Mouse (Mus musculus): Measurements from ENCODE around the gene Slc22a16. TPM values are rescaled to one million over a fixed set of nuclear protein-coding genes. Genes with fewer than 3 reads are reported as not detected.

The Slc22a16 gene
- polyA plus RNA-seq, 1 experiment from 2014 or later: not detected

DNA sequence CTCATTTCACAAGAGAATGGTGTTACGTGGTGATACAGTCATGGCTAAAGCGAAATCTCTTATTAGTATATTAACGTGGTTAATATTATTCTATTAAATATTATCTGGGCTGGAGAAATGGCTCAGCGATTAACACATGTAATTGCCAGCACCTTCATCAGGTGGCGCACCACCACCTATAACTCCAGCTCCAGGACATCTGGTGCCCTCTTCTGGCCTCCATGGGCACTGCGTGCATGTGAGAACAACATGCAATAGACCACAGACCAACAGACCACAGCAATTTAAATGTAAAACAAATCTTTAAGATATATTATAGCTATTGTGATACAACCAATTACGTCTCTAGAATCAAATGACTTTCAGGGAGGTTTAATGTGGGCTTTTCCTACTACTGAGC, 59.0 kb downstream of the Slc22a16 start:
- H3K4me1 ChIP-seq (ENCODE audit: control insufficient read depth, insufficient read depth, low read length): no peaks in the 10 kb centered on the region
- no peak overlapping the region for H3K4me3 ChIP-seq (ENCODE audit: low read depth, low read length)
- ATAC-seq (replicated peaks; ENCODE audit: insufficient number of reproducible peaks, low FRiP score, low TSS enrichment, low read depth): no peak
- H3K27ac ChIP-seq (replicated peaks; ENCODE audit: low read depth, low read length): no peak overlapping the region
- peak; percentile 38 for DNase-seq (ENCODE audit: low spot score)
- no peak overlapping the region for H3K9ac ChIP-seq (replicated peaks; ENCODE audit: low read length)
- no peak overlapping the region for H3K4me2 ChIP-seq (ENCODE audit: low read depth, low read length)
- H3K27me3 ChIP-seq (ENCODE audit: control insufficient read depth, insufficient read depth, low read length): no peaks in the 10 kb centered on the region
- H3K36me3 ChIP-seq (replicated peaks; ENCODE audit: control insufficient read depth, insufficient read depth, low read depth, low read length): no peaks in the 10 kb centered on the region
- H3K9me3 ChIP-seq (replicated peaks; ENCODE audit: control insufficient read depth, low read length): no peaks in the 10 kb centered on the region
- 76% methylated on average over 7 of the region's 7 CpGs for WGBS

DNA sequence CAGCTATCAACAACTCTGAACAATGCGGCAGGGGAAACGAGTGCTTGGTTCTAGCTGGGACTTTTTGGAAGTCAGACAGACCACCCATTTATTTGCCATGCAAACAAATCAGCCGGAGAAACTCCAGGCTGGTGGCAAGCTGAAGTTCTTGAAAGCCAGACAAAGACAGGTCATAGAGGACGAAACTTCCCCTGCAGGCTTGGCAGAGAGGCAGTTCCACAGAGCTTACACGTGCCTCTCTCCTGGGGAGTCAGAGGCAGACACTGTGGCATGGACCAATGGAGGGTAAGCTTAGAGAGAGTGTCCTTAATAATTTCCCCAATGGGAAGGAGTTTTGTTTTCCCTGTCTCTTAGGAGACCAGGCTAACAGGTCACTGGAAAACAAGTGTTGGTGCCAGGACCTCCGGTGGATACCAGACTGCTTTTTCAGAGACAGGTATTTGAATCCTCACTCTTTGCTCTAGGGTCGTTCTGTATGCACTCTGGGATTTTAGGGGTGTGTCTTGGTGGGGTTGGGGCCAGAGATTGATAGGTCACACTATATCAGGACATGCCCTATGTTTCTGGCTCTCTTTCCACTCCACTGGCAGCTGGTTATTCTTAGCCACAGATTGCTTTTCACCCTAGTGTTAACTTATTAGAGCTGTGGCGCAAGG, 59.6 kb downstream of the Slc22a16 start, which contains the start of gene Ddo:
Gene Ddo (plus strand): TSS at position 356 of the 656 bp plus-strand sequence.
- Histone ChIP-seq H3K9ac (replicated peaks; ENCODE audit: low read length) (no peak within 1 kb of the TSS), H3K27ac (replicated peaks; ENCODE audit: low read depth, low read length) (no peak within 1 kb of the TSS), H3K4me1 (ENCODE audit: control insufficient read depth, insufficient read depth, low read length) (no peaks in the 10 kb centered on the region), H3K4me3 (ENCODE audit: low read depth, low read length) (no peak within 1 kb of the TSS), H3K27me3 (ENCODE audit: control insufficient read depth, insufficient read depth, low read length) (no peaks in the 10 kb centered on the region), H3K9me3 (replicated peaks; ENCODE audit: control insufficient read depth, low read length) (no peaks in the 10 kb centered on the region), H3K36me3 (replicated peaks; ENCODE audit: control insufficient read depth, insufficient read depth, low read depth, low read length) (no peaks in the 10 kb centered on the region), H3K4me2 (ENCODE audit: low read depth, low read length) (0 out of 2 replicates have a peak within 1 kb of the TSS, but pooled peaks have one; percentile 13)
- WGBS: 76% methylated on average over 8 of the region's 8 CpGs
- no peak for DNase-seq (ENCODE audit: low spot score)
- ATAC-seq (replicated peaks; ENCODE audit: insufficient number of reproducible peaks, low FRiP score, low TSS enrichment, low read depth): no peak

DNA sequence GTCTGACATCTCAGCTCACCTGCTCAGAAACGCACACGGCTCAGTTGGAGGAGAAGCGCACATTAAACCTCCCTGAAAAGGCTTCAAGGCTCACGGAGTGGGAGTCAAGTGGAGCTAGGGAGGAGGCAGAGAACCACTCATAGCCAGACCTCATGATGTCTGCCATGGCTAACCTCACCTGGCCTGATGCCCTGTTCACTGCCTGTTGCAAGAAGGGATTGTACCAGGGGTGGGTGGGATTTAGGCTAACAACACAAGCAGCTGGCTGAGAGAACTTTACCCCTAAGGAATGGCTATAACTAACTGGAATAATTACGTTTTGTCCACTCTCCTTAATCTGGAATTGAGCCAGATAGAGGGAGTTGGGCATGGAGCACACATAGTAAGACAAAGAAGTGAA, 60.3 kb downstream of the Slc22a16 start:
- DNase-seq (ENCODE audit: low spot score) (no peak), ATAC-seq (replicated peaks; ENCODE audit: insufficient number of reproducible peaks, low FRiP score, low TSS enrichment, low read depth) (no peak)
- 83% methylated on average over 5 of the region's 5 CpGs for WGBS
- Histone ChIP-seq H3K27ac (replicated peaks; ENCODE audit: low read depth, low read length) (no peak overlapping the region), H3K9me3 (replicated peaks; ENCODE audit: control insufficient read depth, low read length) (no peaks in the 10 kb centered on the region), H3K4me1 (ENCODE audit: control insufficient read depth, insufficient read depth, low read length) (no peaks in the 10 kb centered on the region), H3K4me2 (ENCODE audit: low read depth, low read length) (no peak overlapping the region), H3K36me3 (replicated peaks; ENCODE audit: control insufficient read depth, insufficient read depth, low read depth, low read length) (no peaks in the 10 kb centered on the region), H3K4me3 (ENCODE audit: low read depth, low read length) (no peak overlapping the region), H3K27me3 (ENCODE audit: control insufficient read depth, insufficient read depth, low read length) (no peaks in the 10 kb centered on the region), H3K9ac (replicated peaks; ENCODE audit: low read length) (no peak overlapping the region)

DNA sequence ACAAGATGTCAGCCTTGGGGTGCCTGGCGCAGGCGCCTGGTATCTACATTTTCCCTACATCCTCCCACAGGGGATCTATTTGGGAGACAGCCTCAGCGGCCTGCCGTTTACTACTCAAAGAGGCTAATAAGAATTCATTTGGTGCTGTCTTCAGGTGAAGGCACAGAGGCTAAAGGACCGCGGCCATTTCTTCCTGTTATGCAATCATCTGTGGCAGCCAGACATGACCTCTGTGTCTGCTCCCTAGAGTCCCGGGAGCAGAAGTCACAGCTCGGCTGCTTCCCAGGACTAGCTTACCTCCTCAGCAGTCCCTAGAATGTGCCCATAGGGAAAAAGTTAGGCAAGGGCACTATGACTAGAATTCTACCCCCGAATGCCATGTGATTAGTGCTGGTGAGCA, 60.8 kb downstream of the Slc22a16 start:
- DNase-seq (ENCODE audit: low spot score) (no peak), ATAC-seq (replicated peaks; ENCODE audit: insufficient number of reproducible peaks, low FRiP score, low TSS enrichment, low read depth) (no peak)
- Histone ChIP-seq H3K9ac (replicated peaks; ENCODE audit: low read length) (no peak overlapping the region), H3K4me3 (ENCODE audit: low read depth, low read length) (no peak overlapping the region), H3K4me1 (ENCODE audit: control insufficient read depth, insufficient read depth, low read length) (no peaks in the 10 kb centered on the region), H3K9me3 (replicated peaks; ENCODE audit: control insufficient read depth, low read length) (no peaks in the 10 kb centered on the region), H3K27me3 (ENCODE audit: control insufficient read depth, insufficient read depth, low read length) (no peaks in the 10 kb centered on the region), H3K36me3 (replicated peaks; ENCODE audit: control insufficient read depth, insufficient read depth, low read depth, low read length) (no peaks in the 10 kb centered on the region), H3K27ac (replicated peaks; ENCODE audit: low read depth, low read length) (no peak overlapping the region), H3K4me2 (ENCODE audit: low read depth, low read length) (0 out of 2 replicates have a peak overlapping the region, but pooled peaks have one; percentile 13)
- 65% methylated on average over 9 of the region's 9 CpGs for WGBS

DNA sequence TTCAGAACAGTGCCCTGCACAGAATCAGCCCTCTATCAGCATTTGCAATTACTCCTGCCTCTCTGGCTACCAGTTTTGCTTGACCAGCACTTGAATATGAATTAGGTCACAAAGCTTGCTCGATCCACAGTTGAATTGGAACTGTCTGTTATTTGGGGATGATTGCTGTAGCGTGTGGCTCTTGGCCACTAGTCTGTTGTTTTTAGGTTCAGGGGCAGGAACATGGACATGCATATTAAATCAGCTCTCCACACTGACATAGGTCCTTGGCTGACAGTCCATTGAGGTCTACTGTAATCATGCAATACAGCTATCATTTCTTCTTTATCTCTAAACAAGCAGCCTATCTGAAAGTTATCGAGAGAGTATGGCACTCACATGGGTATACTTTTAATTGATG, 62.0 kb downstream of the Slc22a16 start:
- Histone ChIP-seq H3K9me3 (replicated peaks; ENCODE audit: control insufficient read depth, low read length) (no peaks in the 10 kb centered on the region), H3K9ac (replicated peaks; ENCODE audit: low read length) (no peak overlapping the region), H3K27ac (replicated peaks; ENCODE audit: low read depth, low read length) (no peak overlapping the region), H3K4me3 (ENCODE audit: low read depth, low read length) (no peak overlapping the region), H3K27me3 (ENCODE audit: control insufficient read depth, insufficient read depth, low read length) (no peaks in the 10 kb centered on the region), H3K4me1 (ENCODE audit: control insufficient read depth, insufficient read depth, low read length) (no peaks in the 10 kb centered on the region), H3K4me2 (ENCODE audit: low read depth, low read length) (no peak overlapping the region), H3K36me3 (replicated peaks; ENCODE audit: control insufficient read depth, insufficient read depth, low read depth, low read length) (no peaks in the 10 kb centered on the region)
- no peak for ATAC-seq (replicated peaks; ENCODE audit: insufficient number of reproducible peaks, low FRiP score, low TSS enrichment, low read depth)
- WGBS: 89% methylated on average over 3 of the region's 3 CpGs
- no peak for DNase-seq (ENCODE audit: low spot score)

DNA sequence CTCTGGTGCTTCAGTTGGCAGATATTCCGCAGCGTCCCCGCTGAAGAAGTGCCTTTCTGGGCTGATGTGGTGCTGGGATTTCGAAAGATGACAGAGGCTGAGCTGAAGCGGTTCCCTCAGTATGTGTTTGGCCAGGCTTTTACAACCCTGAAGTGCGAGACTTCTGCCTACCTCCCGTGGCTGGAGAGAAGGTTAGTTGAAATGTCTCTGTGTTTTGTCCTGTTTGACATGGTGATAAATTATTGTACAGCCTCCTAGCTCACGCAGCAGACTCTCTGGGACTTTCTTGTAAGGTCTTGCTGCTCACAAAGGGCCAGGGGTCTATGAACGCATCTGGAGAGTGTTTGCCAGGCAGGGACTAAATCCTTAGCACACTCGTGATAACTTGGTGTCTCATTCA, 67.2 kb downstream of the Slc22a16 start:
- no peak for ATAC-seq (replicated peaks; ENCODE audit: insufficient number of reproducible peaks, low FRiP score, low TSS enrichment, low read depth)
- peaks cover 4% of the 10 kb centered on the region for H3K4me1 ChIP-seq (ENCODE audit: control insufficient read depth, insufficient read depth, low read length)
- H3K9ac ChIP-seq (replicated peaks; ENCODE audit: low read length): no peak overlapping the region
- no peaks in the 10 kb centered on the region for H3K36me3 ChIP-seq (replicated peaks; ENCODE audit: control insufficient read depth, insufficient read depth, low read depth, low read length)
- H3K27me3 ChIP-seq (ENCODE audit: control insufficient read depth, insufficient read depth, low read length): no peaks in the 10 kb centered on the region
- no peak overlapping the region for H3K4me2 ChIP-seq (ENCODE audit: low read depth, low read length)
- 61% methylated on average over 10 of the region's 10 CpGs for WGBS
- no peak overlapping the region for H3K27ac ChIP-seq (replicated peaks; ENCODE audit: low read depth, low read length)
- H3K9me3 ChIP-seq (replicated peaks; ENCODE audit: control insufficient read depth, low read length): no peaks in the 10 kb centered on the region
- DNase-seq (ENCODE audit: low spot score): no peak
- H3K4me3 ChIP-seq (ENCODE audit: low read depth, low read length): no peak overlapping the region

DNA sequence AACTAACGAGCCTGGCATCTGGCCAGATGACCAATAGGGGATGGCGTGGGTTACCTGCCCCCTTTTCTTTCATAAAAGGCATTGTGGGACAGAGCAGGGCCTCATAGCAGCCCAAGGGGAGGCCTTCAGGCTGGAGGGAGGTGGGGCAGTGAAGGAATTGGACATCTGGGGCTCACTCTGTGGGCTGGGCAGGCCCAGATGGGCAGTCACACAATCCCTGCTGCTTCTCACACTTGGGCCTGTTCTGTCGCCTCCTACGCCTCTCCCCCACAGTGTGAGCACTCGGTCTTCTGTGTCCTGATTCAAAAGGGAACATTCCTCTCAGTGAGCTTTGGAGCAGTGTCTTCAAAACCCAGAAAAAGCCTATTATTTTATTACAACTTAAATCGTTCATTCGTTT, 68.1 kb downstream of the Slc22a16 start:
- no peak overlapping the region for H3K9ac ChIP-seq (replicated peaks; ENCODE audit: low read length)
- H3K4me3 ChIP-seq (ENCODE audit: low read depth, low read length): no peak overlapping the region
- no peak overlapping the region for H3K27ac ChIP-seq (replicated peaks; ENCODE audit: low read depth, low read length)
- H3K36me3 ChIP-seq (replicated peaks; ENCODE audit: control insufficient read depth, insufficient read depth, low read depth, low read length): no peaks in the 10 kb centered on the region
- H3K27me3 ChIP-seq (ENCODE audit: control insufficient read depth, insufficient read depth, low read length): no peaks in the 10 kb centered on the region
- ATAC-seq (replicated peaks; ENCODE audit: insufficient number of reproducible peaks, low FRiP score, low TSS enrichment, low read depth) (no peak), DNase-seq (ENCODE audit: low spot score) (no peak)
- H3K4me1 ChIP-seq (ENCODE audit: control insufficient read depth, insufficient read depth, low read length): peaks cover 4% of the 10 kb centered on the region
- WGBS: 56% methylated on average over 7 of the region's 7 CpGs
- H3K9me3 ChIP-seq (replicated peaks; ENCODE audit: control insufficient read depth, low read length): no peaks in the 10 kb centered on the region
- H3K4me2 ChIP-seq (ENCODE audit: low read depth, low read length): no peak overlapping the region

DNA sequence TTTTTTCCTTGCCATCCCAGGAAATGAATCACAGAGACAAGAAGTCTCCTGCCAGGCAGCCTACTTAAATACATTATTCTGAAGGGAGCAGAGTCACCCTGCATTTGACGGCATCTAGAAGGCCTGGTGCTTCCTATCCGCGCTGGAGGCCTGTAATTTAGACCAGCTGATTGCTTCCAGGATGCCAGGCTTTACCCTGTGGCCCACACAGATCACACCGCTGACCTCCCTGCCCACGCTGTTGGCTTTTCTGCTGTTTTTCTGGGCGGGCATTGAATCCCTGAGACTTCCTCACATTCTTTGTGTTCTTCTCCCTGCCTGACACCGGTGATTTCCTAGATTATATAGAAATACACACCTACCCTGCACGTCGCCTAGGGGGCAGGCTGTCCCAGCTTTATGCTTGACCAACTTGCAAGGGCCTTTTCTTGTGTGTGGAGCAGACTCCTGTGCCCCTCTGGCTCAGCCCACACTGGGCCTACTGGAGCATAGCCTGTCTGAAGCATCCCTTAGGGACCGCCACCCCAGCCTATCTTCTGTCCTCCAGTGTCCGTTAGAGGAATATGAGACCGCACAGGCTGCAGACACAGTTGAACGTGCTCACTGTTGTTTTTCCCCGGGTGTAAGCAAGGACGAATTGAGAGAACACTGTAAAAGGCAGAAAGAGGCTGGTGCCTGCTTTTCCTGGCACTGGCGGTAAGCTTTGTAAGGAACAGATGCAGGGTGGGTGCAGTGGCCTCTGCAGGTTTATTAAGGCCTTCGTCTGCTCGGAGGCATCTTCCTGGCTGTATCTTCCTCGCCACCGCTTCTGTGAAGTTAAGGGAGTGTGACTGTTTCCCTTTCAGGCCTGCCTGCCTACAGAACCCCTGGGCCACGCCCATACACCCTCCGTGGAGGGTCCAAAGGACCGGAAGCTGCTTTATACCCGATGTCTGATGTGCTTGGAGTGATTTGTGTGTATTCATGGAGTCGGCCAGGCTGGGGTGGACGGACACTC, 69.0 kb downstream of the Slc22a16 start:
- Histone ChIP-seq H3K9ac (replicated peaks; ENCODE audit: low read length) (no peak overlapping the region), H3K4me2 (ENCODE audit: low read depth, low read length) (no peak overlapping the region), H3K27me3 (ENCODE audit: control insufficient read depth, insufficient read depth, low read length) (no peaks in the 10 kb centered on the region), H3K36me3 (replicated peaks; ENCODE audit: control insufficient read depth, insufficient read depth, low read depth, low read length) (no peaks in the 10 kb centered on the region), H3K27ac (replicated peaks; ENCODE audit: low read depth, low read length) (no peak overlapping the region), H3K4me1 (ENCODE audit: control insufficient read depth, insufficient read depth, low read length) (peaks cover 4% of the 10 kb centered on the region), H3K4me3 (ENCODE audit: low read depth, low read length) (no peak overlapping the region), H3K9me3 (replicated peaks; ENCODE audit: control insufficient read depth, low read length) (no peaks in the 10 kb centered on the region)
- ATAC-seq (replicated peaks; ENCODE audit: insufficient number of reproducible peaks, low FRiP score, low TSS enrichment, low read depth) (peak; percentile 83), DNase-seq (ENCODE audit: low spot score) (peak; percentile 27)
- 54% methylated on average over 26 of the region's 26 CpGs for WGBS

Data from embryonic facial prominence, embryonic 11.5 days (tissue).